Mouse (Mus musculus): ENCODE results near the gene Ints11.

Gene Ints11

DNA sequence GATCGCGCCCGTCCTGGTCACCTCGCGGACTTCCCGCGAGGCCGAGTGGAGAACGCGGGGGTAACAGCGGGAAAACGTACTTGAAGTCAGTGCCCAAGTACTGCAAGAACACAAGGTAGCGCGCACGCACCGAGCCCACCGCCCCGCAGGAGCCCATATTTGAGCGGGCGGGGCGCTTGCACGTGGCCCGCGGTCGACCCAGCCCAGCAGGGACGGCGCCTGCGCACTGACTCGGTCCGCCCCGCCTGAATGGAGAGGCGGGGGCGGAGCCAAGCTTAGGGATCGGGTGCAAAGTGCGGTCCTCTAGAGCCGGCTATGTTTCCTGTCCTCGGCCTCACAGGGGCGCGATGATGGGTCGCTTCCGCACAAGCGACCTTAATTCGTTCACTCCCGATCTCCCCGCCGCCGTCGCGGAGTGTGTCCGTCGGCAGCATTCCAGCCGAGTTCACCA is 22.2 kb downstream of the Ints11 start, which contains the start of the genes Pusl1 and Acap3:
Gene Pusl1 (minus strand): TSS at position 231 of the 451 bp plus-strand sequence.
Gene Acap3 (plus strand): TSS at position 272 of the 451 bp plus-strand sequence.
- DNase-seq (ENCODE audit: inconsistent age in 2 of 2, low spot score in 1 of 2), result peak; percentile 96 to 98

DNA sequence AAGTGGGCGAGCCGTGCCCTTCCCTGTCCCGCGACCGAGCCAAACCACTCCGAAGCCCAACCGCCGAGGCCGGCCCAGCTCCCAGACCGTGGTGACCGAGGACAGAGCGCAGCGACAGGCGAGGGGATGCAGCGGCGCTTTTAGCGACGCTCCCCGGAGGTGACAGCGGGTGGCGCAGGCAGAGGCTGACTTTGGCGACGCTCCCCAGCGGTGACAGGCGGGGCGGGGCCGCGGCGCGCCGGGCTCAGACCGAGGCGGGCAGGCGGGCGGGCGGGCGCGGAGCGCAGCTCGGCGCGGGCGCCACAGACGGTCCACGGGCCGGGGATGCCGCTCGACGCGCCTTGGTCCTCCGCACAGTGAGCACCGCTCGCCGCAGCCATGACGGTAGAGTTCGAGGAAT is 22.7 kb downstream of the Ints11 start:
- DNase-seq (ENCODE audit: inconsistent age in 2 of 2, low spot score in 1 of 2), result peak; percentile 89 to 95

DNA sequence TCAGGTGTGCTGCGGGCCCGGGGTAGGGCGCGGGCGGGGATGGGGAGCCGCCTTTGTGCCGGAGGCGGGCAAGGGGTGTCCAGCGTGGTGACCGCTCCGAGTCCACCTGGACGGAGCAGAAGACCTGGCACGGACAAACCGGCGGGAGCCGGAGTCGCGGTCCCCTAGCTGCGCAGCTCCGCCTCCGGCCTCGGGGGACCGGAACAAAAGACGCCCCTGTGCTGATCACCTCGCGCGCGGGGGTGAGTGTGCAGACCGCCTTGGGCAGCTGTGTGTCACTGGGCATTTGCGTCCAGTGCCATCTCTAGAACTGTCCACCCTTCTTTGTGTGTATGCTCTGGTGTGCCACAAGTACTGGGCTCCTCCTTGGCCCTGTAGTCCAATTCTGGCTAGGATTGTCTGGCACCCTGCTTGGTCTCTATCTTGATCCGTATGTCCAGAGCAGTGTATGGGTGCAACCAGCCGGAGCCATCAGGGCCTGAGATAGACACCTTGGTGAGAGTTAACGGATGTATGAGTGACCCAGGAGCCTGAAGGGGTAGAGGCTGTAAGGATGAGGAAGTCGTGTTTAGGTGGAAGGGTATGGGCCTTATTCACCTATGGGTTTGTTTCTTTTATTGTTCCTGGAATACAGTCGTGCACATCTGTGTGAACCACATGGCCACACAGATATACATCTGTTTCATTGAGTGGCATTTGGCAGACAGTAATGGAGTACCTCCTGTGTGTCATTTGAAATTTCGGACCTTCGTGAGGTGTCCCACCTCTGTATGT is 23.3 kb downstream of the Ints11 start:
- peak; percentile 64 to 83 for DNase-seq (ENCODE audit: inconsistent age in 2 of 2, low spot score in 1 of 2)

DNA sequence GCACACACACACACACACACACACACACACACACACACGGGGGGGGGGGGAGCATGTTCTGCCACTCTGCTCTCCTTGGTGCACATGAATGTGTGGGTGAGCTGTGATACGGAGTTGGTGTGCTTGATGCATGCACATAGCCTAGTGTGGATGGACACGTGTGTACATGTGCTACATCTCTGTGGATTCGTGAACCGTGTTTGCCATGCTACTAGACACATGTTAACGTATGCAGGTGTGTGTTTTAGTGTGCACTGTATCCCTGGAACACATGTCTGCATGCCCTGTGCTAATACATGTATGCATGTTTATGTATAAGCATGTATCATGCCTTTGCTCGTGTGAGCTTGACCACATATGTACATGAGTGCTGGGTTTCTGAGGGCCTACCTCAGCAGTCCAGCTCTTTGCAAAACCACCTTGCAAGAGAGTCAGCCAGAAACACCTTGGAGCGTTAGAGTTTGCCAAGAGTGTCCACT is 23.9 kb downstream of the Ints11 start:
- peak; percentile 8 to 34 for DNase-seq (ENCODE audit: inconsistent age in 2 of 2, low spot score in 1 of 2)

DNA sequence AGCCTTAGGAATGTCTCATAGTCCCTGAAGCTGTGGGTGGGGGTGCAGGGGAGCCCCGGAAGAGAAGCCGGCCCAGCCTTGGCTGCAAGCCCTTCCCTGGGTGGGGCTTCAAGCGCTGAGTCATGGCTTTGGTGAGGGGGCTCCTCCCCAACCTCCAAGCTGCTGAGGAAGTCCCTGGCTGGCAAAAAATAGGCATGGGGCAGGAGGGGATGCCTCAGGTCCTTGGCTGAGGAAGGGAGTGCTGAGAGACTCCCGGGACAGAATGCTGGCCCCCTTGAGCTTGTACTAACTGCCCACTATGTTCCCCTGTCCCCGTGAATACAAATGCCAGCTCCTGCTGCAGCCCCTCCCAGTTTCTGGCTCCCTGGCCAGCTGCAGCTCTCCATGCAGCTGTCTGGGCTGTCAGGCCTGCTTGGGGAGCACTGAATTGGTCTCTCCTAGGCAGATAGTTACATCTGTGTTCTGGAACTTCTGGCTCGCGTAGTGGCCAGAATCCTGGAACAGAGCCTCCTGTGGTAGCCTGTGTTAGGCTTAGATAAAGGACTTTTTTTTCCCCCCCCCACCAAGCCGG is 25.1 kb downstream of the Ints11 start:
- DNase-seq (ENCODE audit: inconsistent age in 2 of 2, low spot score in 1 of 2), result peak; percentile 82 to 90

DNA sequence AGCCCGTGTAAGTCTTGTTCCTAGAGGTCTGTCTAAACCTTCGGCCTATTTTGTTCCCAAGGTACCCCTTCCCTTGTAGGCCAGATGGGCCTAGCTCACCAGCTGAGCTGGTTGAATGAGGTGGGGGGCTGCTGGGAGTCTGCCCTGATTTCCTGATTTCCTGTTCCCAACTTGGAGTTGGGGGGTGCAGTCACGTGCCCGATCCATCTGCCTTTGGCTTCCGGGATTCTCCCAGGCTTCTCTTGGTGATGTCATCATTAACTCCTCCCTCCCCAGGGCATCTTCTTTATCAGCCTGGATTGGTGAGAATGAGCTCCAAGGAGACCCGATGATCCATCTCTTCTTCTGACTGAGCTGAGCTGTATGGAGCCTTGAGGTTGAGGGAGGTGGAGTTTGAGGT is 25.9 kb downstream of the Ints11 start:
- peak; percentile 68 to 84 for DNase-seq (ENCODE audit: inconsistent age in 2 of 2, low spot score in 1 of 2)

DNA sequence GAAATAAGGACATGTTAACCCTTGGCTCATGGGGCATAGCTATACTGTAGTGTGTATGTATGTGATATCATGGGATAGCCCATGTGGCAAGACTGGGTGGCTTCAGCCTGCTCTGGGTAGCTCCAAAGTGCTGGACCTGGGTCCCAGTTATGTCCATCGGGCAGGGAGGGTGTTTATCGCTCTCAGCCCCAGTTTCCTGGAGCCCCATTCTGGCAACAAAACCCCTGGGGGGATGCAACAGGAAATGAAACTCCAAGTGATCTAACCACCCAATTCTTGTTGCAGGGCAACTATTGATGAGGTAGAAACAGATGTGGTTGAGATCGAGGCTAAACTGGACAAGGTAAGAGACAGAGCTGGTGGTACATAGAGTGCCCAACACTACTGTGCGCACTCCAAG is 26.5 kb downstream of the Ints11 start:
- peak; percentile 3 to 17 for DNase-seq (ENCODE audit: inconsistent age in 2 of 2, low spot score in 1 of 2)

DNA sequence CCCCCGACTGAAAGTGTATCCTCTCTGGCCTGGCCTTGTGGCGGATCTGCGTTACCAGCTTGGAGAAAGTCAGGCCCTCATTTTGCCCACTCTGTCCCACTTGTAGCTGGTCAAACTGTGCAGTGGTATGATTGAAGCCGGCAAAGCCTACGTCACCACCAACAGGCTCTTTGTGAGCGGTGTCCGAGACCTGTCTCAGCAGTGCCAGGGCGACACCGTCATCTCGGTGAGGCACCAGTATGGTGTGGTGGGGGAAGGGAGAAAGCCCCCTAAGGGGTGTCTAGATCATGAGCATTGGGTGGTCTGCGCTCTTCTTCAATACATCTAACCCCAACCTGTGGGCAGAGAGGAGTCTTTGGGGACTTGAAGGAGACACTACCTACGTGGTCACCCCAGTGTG is 27.1 kb downstream of the Ints11 start:
- DNase-seq (ENCODE audit: inconsistent age in 2 of 2, low spot score in 1 of 2), result no peak

DNA sequence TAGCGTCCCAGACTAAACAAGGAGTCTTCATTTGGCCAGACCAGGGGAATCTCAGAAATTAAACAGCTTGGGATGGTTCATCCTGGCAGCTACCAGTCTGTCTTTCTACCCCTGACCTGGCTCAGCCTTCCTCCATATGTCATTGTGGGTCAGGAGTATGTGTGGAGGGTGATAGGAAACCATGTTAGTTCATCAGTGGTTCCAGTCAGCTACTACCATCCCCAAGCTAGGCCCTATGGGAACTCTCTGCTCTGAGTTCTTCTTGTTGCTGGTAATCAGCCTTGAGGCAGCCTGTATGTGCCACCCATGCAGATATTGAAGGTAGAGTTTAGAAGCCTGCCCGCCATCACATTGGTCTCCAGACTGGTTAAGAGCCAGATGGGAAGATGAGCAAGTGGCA is 29.0 kb downstream of the Ints11 start:
- no peak for DNase-seq (ENCODE audit: inconsistent age in 2 of 2, low spot score in 1 of 2)

DNA sequence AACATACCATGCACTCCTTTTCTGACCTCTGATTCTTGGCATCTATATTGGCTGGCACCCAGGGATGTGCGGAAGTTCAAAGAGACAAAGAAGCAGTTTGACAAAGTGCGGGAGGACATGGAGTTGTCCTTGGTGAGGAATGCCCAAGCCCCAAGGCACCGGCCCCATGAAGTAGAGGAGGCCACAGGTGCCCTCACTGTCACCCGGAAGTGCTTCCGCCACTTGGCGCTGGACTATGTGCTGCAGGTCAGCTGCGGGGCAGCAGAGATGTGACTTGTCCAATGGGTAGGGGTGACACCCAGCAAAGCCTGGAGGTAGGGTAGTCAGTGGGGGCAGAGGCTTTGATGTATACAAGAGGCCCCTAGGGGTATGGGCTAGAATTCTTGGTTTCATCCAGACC is 30.0 kb downstream of the Ints11 start:
- DNase-seq (ENCODE audit: inconsistent age in 2 of 2, low spot score in 1 of 2), result peak; percentile 11 to 35

DNA sequence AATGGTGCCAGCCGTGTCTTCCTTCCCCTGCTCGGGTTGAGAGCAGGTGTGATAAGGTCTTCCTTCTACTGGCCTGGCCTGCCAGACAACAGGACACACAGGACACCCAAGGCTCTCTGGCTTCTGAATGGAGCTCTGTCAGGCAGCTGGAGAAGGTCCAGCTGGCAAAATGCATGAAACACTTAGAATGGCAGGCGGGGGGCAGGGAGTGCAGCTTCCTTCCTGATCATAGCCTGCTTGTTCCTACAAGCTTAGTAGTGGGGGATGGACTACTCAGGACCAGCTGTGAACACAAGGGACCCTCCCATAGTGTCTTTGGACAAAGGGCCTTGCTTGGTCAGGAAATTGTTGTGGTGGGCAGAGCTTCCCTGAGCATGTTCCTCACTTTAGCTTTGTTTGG is 31.9 kb downstream of the Ints11 start:
- DNase-seq (ENCODE audit: inconsistent age in 2 of 2, low spot score in 1 of 2), result peak; percentile 30 to 49

DNA sequence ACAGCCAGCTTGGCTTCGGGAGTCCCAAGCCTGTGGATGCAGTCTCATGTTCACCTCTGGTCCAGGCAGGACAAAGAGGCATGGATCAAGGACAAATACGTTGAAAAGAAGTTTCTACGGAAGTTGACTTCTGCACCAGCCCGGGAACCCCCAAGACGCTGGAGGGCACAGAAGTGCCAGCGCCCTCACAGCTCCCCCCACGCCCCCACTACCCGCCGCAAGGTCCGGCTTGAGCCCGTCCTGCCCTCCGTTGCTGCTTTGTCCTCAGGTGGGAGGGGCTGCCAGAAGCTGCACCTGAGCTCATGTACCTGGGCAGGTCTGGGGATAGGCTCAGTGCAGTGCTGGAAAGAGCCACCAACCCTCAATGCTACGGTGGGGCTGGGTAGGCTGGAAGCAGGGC is 33.9 kb downstream of the Ints11 start:
- DNase-seq (ENCODE audit: inconsistent age in 2 of 2, low spot score in 1 of 2), result peak in 1 of 2 experiments; percentile 27

DNA sequence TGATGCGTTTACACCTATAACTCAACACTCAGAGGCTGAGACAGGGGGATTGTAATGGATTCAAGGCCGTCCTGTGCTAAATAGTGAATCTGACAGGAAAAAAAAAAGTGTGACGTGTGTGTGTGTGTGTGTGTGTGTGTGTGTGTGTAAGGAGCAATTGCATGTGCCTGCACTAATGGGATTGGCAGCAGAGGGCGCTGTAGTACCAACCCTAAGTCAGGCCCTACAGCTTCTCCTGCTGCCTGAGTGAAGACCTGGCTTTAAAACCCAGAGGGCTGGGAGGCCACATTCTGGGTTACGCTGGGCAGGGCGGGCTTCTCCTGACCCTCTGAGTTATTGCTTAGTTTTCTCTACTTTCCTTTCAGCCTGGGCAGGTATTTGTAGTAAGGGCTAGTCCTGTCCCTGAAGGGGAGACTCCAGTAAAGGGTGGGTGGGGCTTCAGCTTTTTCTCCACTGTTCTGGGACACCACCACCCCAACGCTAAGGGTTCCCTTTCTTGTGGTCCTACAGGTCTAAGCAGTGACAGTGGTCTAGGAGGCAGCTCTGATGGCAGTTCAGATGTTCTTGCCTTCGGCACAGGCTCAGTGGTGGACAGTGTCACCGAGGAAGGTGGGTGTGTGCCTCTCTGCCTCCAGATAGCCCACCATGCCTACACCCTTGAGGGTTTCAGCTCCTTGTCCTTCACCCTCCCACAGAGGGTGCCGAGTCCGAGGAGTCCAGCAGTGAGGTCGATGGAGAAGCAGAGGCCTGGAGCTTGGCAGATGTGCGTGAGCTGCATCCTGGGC is 35.2 kb downstream of the Ints11 start:
- peak; percentile 17 to 53 for DNase-seq (ENCODE audit: inconsistent age in 2 of 2, low spot score in 1 of 2)

DNA sequence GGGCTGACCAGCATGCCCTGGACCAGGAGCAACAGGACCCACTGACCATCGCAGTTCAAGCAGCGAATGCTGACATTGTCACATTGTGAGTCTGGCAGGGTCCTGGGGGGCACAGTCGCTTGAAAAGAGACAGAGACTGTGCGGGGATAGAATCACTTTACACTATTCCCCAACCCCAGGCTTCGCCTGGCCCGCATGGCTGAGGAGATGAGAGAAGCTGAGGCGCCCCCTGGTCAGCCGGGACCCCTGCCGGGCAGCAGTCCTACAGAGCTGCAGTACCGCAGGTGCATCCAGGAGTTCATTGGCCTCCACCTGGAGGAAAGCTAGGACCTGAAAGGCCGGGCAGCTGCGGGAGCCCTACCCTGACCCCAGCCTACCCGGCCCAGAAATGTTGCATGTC is 36.3 kb downstream of the Ints11 start:
- peak in 1 of 2 experiments; percentile 16 for DNase-seq (ENCODE audit: inconsistent age in 2 of 2, low spot score in 1 of 2)

DNA sequence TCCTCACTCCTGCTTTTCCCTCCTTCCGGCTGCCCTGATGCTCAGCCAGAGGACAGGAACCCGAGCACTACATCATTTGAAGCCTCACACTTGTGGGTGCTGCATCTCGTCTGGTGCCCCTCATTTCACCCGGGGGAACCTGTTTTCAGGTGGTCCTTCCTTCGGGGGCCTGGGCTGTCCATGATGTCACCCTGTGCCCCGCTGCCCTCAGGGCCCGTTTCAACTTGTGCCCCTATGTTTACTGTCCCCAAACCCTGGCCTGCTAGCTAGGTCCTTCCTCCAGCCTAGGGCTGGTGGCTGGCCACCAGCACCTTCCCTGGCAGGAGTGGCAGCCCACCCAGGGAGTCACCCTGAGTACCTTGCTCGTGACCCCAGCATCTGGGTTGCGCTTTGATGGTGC is 36.8 kb downstream of the Ints11 start:
- DNase-seq (ENCODE audit: inconsistent age in 2 of 2, low spot score in 1 of 2), result peak; percentile 5 to 18

DNA sequence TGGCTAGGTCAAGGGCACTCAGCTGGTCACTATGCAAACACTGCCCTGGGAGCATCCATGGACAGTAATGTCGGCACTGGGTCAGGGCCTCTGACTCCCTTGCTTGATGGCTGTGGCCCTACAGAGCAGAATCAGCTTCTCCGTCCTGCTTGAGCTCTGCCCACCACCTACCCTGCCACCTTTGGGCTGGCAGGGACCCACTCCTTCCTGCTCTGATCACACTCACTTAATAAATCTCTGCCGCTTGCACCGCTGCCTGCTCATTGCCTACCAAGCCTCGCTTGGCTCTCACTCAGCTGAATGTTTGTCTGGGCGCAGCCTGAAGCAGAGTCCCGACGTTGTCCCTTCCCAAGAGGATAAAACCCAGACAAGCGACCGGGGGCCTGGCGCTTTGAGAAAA is 37.7 kb downstream of the Ints11 start:
- peak; percentile 7 to 53 for DNase-seq (ENCODE audit: inconsistent age in 2 of 2, low spot score in 1 of 2)

DNA sequence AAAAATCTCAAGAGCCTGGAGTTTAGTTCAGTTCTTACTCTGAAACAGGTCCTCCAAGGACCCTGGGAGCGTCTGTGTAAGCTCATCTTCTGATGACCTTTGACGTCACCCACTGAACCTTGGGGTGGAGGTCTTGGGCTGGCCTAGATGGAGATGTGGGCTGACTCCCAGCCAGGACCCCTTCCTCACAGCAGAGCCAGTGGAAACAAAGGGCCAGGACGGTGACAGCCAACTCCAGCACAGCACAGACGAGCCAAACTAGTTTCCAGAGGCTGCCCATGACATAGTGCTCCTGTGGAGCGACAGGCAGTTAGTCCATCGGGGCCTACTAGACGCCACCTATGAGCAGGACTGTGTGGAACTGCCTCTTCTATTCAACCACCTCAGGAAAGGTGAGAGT is 38.9 kb downstream of the Ints11 start:
- DNase-seq (ENCODE audit: inconsistent age in 2 of 2, low spot score in 1 of 2), result peak; percentile 3 to 39

DNA sequence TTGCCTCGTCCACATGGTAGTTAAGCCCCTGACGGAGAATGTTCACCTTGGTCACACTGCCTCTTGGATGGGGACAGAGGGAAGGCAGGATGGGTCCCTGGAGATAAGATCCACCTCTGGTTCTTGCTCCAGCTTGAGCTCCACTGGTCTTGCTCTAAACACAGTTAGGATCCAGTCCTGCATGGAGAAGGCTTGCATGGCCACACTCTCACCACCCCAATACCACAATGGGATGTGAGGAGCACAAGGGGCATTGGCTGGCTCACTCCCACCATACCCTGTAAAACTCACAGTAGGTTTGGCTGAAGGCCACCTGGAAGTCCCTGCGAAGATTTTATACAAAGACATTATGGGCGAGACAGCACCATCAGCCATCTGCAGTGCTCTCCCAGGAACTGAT is 39.4 kb downstream of the Ints11 start:
- no peak for DNase-seq (ENCODE audit: inconsistent age in 2 of 2, low spot score in 1 of 2)

DNA sequence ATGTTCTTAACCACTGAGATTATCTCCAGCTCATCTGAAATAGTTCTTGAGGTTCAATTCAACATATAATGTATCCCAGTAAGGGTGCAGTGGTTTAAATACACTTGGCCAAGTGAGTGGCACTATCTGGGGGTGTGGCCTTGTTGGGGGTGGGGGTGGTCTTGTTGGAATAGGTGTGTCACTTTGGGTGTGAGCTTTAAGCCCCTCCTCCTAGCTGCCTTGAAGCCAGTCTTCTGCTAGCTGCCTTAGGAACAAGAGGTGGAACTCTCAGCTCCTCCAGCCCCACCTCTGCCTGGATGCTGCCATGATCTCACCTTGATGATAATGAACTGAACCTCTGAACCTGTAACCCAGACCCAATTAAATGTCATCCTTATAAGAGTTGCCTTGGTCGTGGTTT is 62.7 kb downstream of the Ints11 start:
- DNase-seq (ENCODE audit: inconsistent age in 2 of 2, low spot score in 1 of 2), result no peak

All from adrenal gland, adult (tissue).